Mouse (Mus musculus): ENCODE measurements at regions not wholly inside any gene's neighbourhood (a gene's known extent, or its start where the extent isn't known, plus 50 kb on each side); places are given as distances from the start of the nearest gene placed in this dataset.
"Not testable (repeated sequence)": the region's sequence is repeated elsewhere in the genome, so short reads cannot be mapped to it uniquely, and the experiment has no call there.

GRCm38 (mm10) chr10:70866737-70867136 is 211.0 kb upstream of the Phyhipl start:
- DNase-seq (ENCODE audit: extremely low read depth, insufficient read length, low spot score) = no peak

GRCm38 (mm10) chr10:70864650-70865049 is 208.9 kb upstream of the Phyhipl start:
- DNase-seq (ENCODE audit: extremely low read depth, insufficient read length, low spot score) = no peak

GRCm38 (mm10) chr10:70862022-70862335 is 206.2 kb upstream of the Phyhipl start:
- no peak for DNase-seq (ENCODE audit: extremely low read depth, insufficient read length, low spot score)

GRCm38 (mm10) chr10:70861131-70862021 is 205.6 kb upstream of the Phyhipl start:
- no peak for DNase-seq (ENCODE audit: extremely low read depth, insufficient read length, low spot score)

GRCm38 (mm10) chr10:70857155-70857820 is 201.5 kb upstream of the Phyhipl start:
- DNase-seq (ENCODE audit: extremely low read depth, insufficient read length, low spot score) = no peak

GRCm38 (mm10) chr10:70855948-70856347 is 200.2 kb upstream of the Phyhipl start:
- DNase-seq (ENCODE audit: extremely low read depth, insufficient read length, low spot score) = peak; percentile 8

- no peak for DNase-seq (ENCODE audit: extremely low read depth, insufficient read length, low spot score)
These were observed 197.8 kb upstream of the Phyhipl start for GRCm38 (mm10) chr10:70853614-70854013.

GRCm38 (mm10) chr10:70848141-70848540 is 192.4 kb upstream of the Phyhipl start:
- DNase-seq (ENCODE audit: extremely low read depth, insufficient read length, low spot score) = peak; percentile 53

- peak; percentile 77 for DNase-seq (ENCODE audit: extremely low read depth, insufficient read length, low spot score)
These were observed 191.6 kb upstream of the Phyhipl start for GRCm38 (mm10) chr10:70847341-70847882.

GRCm38 (mm10) chr10:70846281-70847168 is 190.8 kb upstream of the Phyhipl start:
- peak; percentile 15 for DNase-seq (ENCODE audit: extremely low read depth, insufficient read length, low spot score)

GRCm38 (mm10) chr10:70843848-70844247 is 188.1 kb upstream of the Phyhipl start:
- DNase-seq (ENCODE audit: extremely low read depth, insufficient read length, low spot score) = no peak

- DNase-seq (ENCODE audit: extremely low read depth, insufficient read length, low spot score) = no peak
These were observed 186.5 kb upstream of the Phyhipl start for GRCm38 (mm10) chr10:70842176-70842838.

- DNase-seq (ENCODE audit: extremely low read depth, insufficient read length, low spot score) = not testable (repeated sequence)
These were observed 185.4 kb upstream of the Phyhipl start for GRCm38 (mm10) chr10:70841179-70841578.

- DNase-seq (ENCODE audit: extremely low read depth, insufficient read length, low spot score) = no peak
These were observed 182.4 kb upstream of the Phyhipl start for GRCm38 (mm10) chr10:70838147-70838546.

- no peak for DNase-seq (ENCODE audit: extremely low read depth, insufficient read length, low spot score)
These were observed 181.6 kb upstream of the Phyhipl start for GRCm38 (mm10) chr10:70837326-70837725.

GRCm38 (mm10) chr10:70832616-70833015 is 176.9 kb upstream of the Phyhipl start:
- no peak for DNase-seq (ENCODE audit: extremely low read depth, insufficient read length, low spot score)

GRCm38 (mm10) chr10:70828217-70828616 is 172.5 kb upstream of the Phyhipl start:
- DNase-seq (ENCODE audit: extremely low read depth, insufficient read length, low spot score) = no peak

GRCm38 (mm10) chr10:70827522-70827921 is 171.8 kb upstream of the Phyhipl start:
- DNase-seq (ENCODE audit: extremely low read depth, insufficient read length, low spot score) = not testable (repeated sequence)

- no peak for DNase-seq (ENCODE audit: extremely low read depth, insufficient read length, low spot score)
These were observed 170.9 kb upstream of the Phyhipl start for GRCm38 (mm10) chr10:70826706-70827105.

GRCm38 (mm10) chr10:70825451-70825850 is 169.7 kb upstream of the Phyhipl start:
- DNase-seq (ENCODE audit: extremely low read depth, insufficient read length, low spot score) = no peak
